Mouse (Mus musculus) adrenal gland, adult 2 months (tissue): Measurements from ENCODE around the gene Ehbp1. TPM values are rescaled to one million over a fixed set of nuclear protein-coding genes. Genes with fewer than 3 reads are reported as not detected.
A peak's percentile ranks its signal among the peaks of the same experiment; 100 is the strongest.

ENCODE experiments used
- DNase-seq: peaks from one replicate; pipeline ENCODE4 v3.0.0; 2021
- polyA plus RNA-seq: library from polyadenylated mRNA; depleted of rRNA; stranded (reverse); fragments of >200 nt; gene quantifications from 2 replicates; pipeline ENCODE4 v1.2.3, GENCODE M21; 2012
- total RNA-seq, 2 experiments: library from RNA; stranded (reverse); gene quantifications; 2 replicates each; pipeline ENCODE4 v1.2.3; 2021

Gene Ehbp1
- total and polyA plus RNA-seq, 3 experiments, result 0.84 to 22.6 (median 20.0) TPM

- no peak for DNase-seq
These were observed 145.3 kb downstream of the Ehbp1 start for GRCm38 (mm10) chr11:22196776-22197175.

GRCm38 (mm10) chr11:22194607-22195006 is 147.5 kb downstream of the Ehbp1 start:
- DNase-seq, result no peak

DNA sequence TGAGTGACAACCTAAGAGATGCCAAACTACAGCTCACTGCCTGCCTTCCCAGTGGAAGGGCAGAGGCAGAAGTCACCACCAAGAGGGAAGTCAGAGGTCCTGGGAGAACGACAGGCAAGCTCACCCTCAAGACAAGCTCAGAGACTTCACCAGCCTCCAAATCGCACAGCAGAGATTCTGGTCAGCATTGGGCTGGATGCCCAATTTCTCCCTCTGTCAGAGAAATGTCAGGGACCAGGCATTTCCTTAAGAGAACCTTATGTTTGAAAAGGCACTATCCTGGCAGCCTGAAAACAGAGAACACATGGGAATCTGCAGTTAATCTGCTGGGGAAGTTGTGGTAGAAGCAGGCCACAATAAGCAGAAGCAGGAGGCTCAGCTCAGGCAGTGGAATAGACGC is 151.5 kb downstream of the Ehbp1 start:
- DNase-seq, result no peak

- no peak for DNase-seq
These were observed 152.1 kb downstream of the Ehbp1 start for GRCm38 (mm10) chr11:22189970-22190369.

- no peak for DNase-seq
These were observed 160.3 kb downstream of the Ehbp1 start for GRCm38 (mm10) chr11:22181530-22182501.

- no peak for DNase-seq
These were observed 161.9 kb downstream of the Ehbp1 start for GRCm38 (mm10) chr11:22180146-22180545.

DNA sequence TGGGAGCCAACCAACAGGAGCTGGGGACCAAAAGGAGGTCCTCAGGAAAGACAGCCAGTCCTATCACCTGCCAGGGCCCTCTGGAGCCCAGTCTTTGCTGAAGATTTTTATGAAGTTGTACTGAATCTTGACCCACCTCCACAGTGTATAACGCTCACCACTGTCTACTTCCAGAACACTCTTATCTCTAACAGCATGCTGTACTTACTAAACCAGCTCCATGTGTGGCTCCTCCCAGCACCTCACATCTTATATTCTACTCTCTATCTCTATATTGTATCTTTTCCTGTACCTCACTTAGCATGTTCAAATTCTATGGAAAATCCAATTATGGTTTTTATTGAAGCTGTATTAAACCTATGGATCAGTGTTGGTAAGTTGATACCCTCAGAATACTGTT is 163.5 kb downstream of the Ehbp1 start:
- DNase-seq, result no peak

DNA sequence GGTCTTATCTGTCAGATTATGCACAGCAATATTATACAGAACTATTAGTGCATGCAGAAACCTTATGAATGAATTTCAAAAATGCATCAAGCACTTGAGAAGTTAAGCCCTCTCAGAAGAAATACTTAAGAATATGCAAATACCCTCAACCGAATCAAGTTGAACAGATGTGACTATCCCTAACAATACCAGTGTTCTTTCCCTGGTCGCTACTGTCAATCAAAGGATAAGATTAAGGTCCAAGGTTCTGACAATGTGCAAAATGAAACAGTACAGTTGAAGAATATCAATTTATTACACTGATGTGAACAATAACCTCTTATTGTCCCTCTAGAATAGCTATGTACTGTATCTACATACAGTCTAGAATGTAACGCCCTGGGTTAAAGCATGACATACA is 167.8 kb downstream of the Ehbp1 start:
- DNase-seq, result no peak

GRCm38 (mm10) chr11:22170962-22171638 is 171.0 kb downstream of the Ehbp1 start:
- no peak for DNase-seq

- no peak for DNase-seq
These were observed 184.2 kb downstream of the Ehbp1 start for GRCm38 (mm10) chr11:22157882-22158281.

GRCm38 (mm10) chr11:22156182-22156581 is 185.9 kb downstream of the Ehbp1 start:
- DNase-seq, result peak; percentile 67

GRCm38 (mm10) chr11:22155366-22156095 is 186.6 kb downstream of the Ehbp1 start:
- DNase-seq, result peak; percentile 14

GRCm38 (mm10) chr11:22154501-22155294 is 187.4 kb downstream of the Ehbp1 start:
- DNase-seq, result peak; percentile 15

DNA sequence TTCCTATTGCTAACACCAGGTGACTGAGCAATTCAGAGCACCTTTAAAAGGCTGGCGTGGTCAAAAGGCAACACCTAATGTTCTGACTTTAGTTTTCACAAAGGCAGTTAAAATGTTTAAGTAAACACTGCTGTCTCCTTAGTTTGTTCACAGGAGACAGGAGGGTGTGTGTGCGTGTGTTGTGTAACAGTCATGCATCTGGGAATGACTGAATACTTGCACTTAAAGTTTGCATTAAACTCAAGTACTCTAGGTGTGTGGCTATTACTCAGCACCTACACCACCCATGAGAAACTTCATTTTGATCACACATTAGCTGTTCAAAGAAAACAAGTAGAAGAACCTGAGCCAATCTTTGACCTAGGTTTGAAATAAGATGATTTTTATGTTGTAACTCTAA is 201.4 kb downstream of the Ehbp1 start:
- no peak for DNase-seq

DNA sequence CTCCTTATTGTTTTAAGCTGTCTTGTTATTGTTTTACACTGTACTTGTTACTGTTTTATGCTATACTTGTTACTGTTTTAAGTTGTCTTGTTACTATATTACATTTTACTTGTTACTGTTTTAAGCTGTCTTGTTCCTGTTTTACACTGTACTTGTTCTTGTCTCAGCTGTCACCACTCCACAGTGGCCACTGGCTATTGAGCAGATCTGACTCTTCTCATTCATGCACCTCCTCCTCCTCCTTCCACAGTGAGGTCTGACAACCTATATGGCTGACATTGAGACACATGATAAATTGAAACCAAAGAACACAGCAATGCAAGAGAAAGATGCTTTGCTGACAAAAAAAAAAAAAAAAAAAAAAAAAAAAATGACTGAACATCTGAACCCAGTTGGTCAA is 203.6 kb downstream of the Ehbp1 start:
- no peak for DNase-seq

- no peak for DNase-seq
These were observed 216.9 kb downstream of the Ehbp1 start for GRCm38 (mm10) chr11:22125188-22125587.

DNA sequence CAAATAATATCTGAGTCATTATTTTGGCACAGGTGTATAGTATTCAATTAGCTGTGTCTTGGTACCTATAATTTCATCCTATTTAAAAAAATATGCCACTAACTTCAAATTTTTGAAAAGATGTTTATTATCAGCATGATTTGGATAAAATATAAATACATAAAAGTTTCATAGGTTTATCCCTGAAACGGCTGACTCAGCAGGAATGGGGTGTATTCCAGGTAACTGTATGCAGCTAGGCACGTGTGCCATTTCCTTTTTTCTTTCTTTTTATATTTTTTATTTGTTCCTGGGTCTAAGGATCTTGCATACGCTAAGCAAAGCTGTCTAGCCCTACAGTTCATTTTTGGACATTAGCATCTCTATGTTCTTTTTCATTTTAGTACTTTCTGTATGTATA is 223.2 kb downstream of the Ehbp1 start:
- DNase-seq, result no peak

- no peak for DNase-seq
These were observed 229.9 kb downstream of the Ehbp1 start for GRCm38 (mm10) chr11:22112161-22112560.

DNA sequence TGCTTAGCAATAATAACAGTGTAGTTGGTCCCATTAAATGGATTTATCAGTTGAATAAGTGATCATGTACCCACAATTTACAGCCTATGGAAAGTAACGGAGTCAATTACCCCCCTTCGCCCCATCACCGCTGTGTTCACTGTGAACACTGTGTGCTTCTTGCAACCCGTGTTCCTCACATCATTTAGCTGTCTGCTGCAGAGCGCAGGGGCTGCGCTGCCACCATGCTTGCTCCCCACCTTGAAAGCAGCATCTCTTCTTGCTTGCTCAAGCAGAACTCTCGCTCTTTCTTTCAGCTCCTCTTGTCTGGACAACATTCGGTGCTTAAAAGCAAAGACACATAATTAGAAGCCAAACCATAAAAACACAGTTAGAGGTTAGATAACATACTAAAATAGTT is 252.7 kb downstream of the Ehbp1 start:
- DNase-seq, result no peak

DNA sequence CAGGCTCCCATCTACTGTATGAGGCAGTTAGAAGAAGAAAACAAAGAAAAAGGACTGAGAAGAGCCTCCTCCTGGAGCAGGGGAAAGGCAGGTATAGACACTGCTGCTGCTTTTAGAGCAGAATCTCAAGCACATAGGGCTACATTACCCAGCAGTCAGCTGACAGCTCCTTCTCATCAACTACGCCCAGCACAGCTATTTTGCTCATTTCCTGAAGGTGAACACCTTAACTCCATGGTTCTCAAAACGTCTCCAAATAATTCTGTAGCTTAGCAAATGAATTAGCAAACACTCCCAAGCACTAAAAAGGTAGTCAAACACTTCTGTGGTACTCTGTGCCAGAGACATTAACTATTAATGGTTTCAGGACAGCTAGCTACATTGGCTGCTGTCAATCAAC is 278.7 kb downstream of the Ehbp1 start:
- DNase-seq, result no peak

DNA sequence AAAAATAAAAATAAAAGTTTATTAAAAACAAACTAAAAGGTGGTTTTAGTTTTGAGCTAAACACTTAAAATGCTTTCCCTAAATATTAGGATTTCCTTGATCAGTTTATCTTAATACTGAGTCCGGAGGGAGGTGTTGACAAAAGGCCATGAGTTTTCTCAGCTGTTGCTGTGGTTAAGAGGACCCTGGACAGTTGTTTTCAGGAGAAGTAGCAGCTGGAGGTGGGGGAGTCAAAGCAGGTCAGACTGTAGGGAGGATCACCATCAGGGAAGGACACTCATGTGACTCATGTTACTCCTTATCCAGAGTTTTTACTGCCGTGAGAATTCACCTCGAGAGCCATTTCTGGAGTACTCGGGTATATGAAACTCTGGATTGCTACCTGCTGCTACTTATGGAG is 280.4 kb downstream of the Ehbp1 start:
- no peak for DNase-seq

DNA sequence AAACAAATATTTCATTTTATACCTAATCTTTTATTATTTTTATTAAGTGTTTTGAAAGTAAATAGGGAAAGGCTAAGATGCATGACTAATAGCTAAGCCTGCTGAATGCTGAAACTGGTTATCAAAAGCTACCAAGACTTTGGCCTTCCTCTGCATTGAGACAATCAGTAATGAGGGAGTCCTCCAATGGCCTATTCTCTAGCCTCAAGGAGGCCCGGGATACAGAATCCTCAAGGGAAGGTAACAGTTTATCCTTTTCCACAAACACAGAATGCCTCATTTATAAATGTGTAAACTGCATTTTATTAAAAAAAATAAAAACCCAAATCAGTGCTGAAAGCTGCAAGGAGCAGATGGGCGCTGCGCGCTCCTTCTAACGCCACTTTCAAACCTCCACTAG is 284.6 kb downstream of the Ehbp1 start:
- DNase-seq, result no peak
